Mouse (Mus musculus): ENCODE results near the gene Arhgap36.

DNA sequence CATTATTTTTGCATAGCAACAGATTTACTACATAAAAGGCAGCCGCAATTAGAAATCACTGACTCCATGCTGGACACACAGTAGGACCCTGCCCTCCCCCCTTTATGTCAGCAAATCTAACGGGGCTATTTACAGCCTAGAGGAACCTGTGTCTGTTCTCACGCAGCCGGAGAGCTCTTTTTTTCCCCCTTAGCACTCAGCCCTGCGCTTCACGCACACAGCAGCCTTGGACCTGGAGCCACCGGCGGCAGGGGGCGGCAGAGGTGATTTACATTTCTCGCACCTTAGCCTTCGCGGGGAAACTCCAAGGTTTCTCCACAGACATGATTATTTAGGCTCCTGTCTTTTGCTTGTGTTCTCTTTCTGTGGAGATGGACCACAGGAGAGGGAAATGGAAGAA, 17.1 kb downstream of the Arhgap36 start:
- TF ChIP-seq CTCF (IDR thresholded peaks at IDR 0.05; ENCODE audit: low read depth), result no peak
- TF ChIP-seq EP300 (IDR thresholded peaks at IDR 0.05; ENCODE audit: low read depth), result no peak

Data from heart, postnatal 0 days (tissue).